Comparison of ENCODE assay signal across 27 mouse cellular contexts in genomic region chr6:33002988-33003387, GRCm38 (mm10).
"Had no signal": no experiment of that assay in that cellular context is flagged by ENCODE, and none has a peak within 500 bp of the region (broad histone marks: within the 10 kb centered on the region; RNA-seq: fewer than 3 reads in every experiment).

No protein-coding gene starts in this region.

- H3K36me3 ChIP-seq: embryonic facial prominence, embryonic 13.5 days; embryonic facial prominence, embryonic 15.5 days; forebrain, embryonic 15.5 days had no signal

- H3K27me3 ChIP-seq: embryonic facial prominence, embryonic 12.5 days; embryonic facial prominence, embryonic 13.5 days; embryonic facial prominence, embryonic 15.5 days; forebrain, embryonic 12.5 days; forebrain, embryonic 13.5 days; forebrain, embryonic 15.5 days had no signal

- H3K4me1 ChIP-seq: forebrain, embryonic 10.5 days; forebrain, embryonic 12.5 days had no signal

- ATAC-seq: forebrain, embryonic 13.5 days; forebrain, embryonic 14.5 days; forebrain, embryonic 15.5 days; forebrain, embryonic 16.5 days; forebrain, postnatal 0 days had no signal

- H3K27ac ChIP-seq: embryonic facial prominence, embryonic 10.5 days; embryonic facial prominence, embryonic 12.5 days; embryonic facial prominence, embryonic 13.5 days; embryonic facial prominence, embryonic 15.5 days; forebrain, embryonic 10.5 days; forebrain, embryonic 12.5 days; forebrain, embryonic 13.5 days; forebrain, embryonic 15.5 days; gastrocnemius, adult 2 months; heart, embryonic 10.5 days had no signal

- H3K9me3 ChIP-seq: embryonic facial prominence, embryonic 10.5 days; embryonic facial prominence, embryonic 12.5 days; embryonic facial prominence, embryonic 13.5 days; embryonic facial prominence, embryonic 15.5 days; forebrain, embryonic 10.5 days; forebrain, embryonic 12.5 days; forebrain, embryonic 13.5 days; forebrain, embryonic 15.5 days; heart, embryonic 10.5 days had no signal

- H3K4me2 ChIP-seq: embryonic facial prominence, embryonic 12.5 days; embryonic facial prominence, embryonic 13.5 days; embryonic facial prominence, embryonic 15.5 days; forebrain, embryonic 12.5 days; forebrain, embryonic 13.5 days; forebrain, embryonic 15.5 days had no signal

- H3K9ac ChIP-seq: embryonic facial prominence, embryonic 12.5 days; embryonic facial prominence, embryonic 13.5 days; embryonic facial prominence, embryonic 15.5 days; forebrain, embryonic 12.5 days; forebrain, embryonic 13.5 days; forebrain, embryonic 15.5 days; forebrain, postnatal 0 days had no signal

- H3K4me3 ChIP-seq: embryonic facial prominence, embryonic 10.5 days; embryonic facial prominence, embryonic 12.5 days; embryonic facial prominence, embryonic 13.5 days; embryonic facial prominence, embryonic 15.5 days; erythroblast, embryonic 14.5 days; forebrain, embryonic 10.5 days; forebrain, embryonic 12.5 days; forebrain, embryonic 13.5 days; forebrain, embryonic 15.5 days; gastrocnemius, adult 2 months; heart, embryonic 10.5 days had no signal

- DNase-seq: cerebellum, adult 8-10 months; cerebellum, adult 9-10 months; cerebellum, adult 9-11 months; cerebellum, postnatal 10 days; cerebellum, postnatal 14 days; cerebellum, postnatal 25 days; cerebellum, postnatal 36 days; embryo, embryonic 11 days; forebrain, postnatal 0 days; gastrocnemius, adult 2 months; gastrocnemius, postnatal 10 days; gastrocnemius, postnatal 14 days; gastrocnemius, postnatal 25 days; gastrocnemius, postnatal 36 days; heart, adult 18-20 months had no signal
